Mouse (Mus musculus) midbrain, embryonic 14.5 days (tissue): Measurements from ENCODE around the gene Ccdc183. TPM values are rescaled to one million over a fixed set of nuclear protein-coding genes. Genes with fewer than 3 reads are reported as not detected.
A peak's percentile ranks its signal among the peaks of the same experiment; 100 is the strongest.

ENCODE experiments used
- ATAC-seq: fragments of 200-750 bp; cut with Nextera tagmentation; 2 replicates; pipeline ENCODE4 v1.8.0; 2017; ENCODE audit warnings: moderate number of reproducible peaks, moderate library complexity; ENCODE audit not compliant: low FRiP score, low TSS enrichment
- DNase-seq: peaks from one replicate; pipeline ENCODE4 v3.0.0-alpha.2; 2015
- H3K27ac ChIP-seq: fragments of 300-500 bp; sonication (generic); replicated peaks from 2 replicates; pipeline ENCODE4 v1.5.1; 2014; ENCODE audit warnings: mild to moderate bottlenecking, low read depth, low read length, moderate library complexity
- H3K27me3 ChIP-seq: fragments of 300-500 bp; sonication (generic); 2 replicates; pipeline ENCODE4 v1.6.1; 2014; ENCODE audit warnings: low read length, control low read depth, mixed read lengths; ENCODE audit not compliant: control insufficient read depth, insufficient read depth
- H3K36me3 ChIP-seq: fragments of 300-500 bp; sonication (generic); 2 replicates; pipeline ENCODE4 v1.6.1; 2014; ENCODE audit warnings: low read length, control low read depth; ENCODE audit not compliant: control insufficient read depth, insufficient read depth
- H3K4me1 ChIP-seq: fragments of 300-500 bp; sonication (generic); 2 replicates; pipeline ENCODE4 v1.6.1; 2014; ENCODE audit warnings: mild to moderate bottlenecking, antibody characterized with exemption, low read length, control low read depth; ENCODE audit not compliant: control insufficient read depth, insufficient read depth
- H3K4me2 ChIP-seq: fragments of 300-500 bp; sonication (generic); 2 replicates; pipeline ENCODE4 v1.6.1; 2014; ENCODE audit warnings: mild to moderate bottlenecking, low read length, moderate library complexity
- H3K4me3 ChIP-seq: fragments of 300-500 bp; sonication (generic); replicated peaks from 2 replicates; pipeline ENCODE4 v1.5.1; 2014; ENCODE audit warnings: low read depth, low read length
- H3K9ac ChIP-seq: fragments of 300-500 bp; sonication (generic); replicated peaks from 2 replicates; pipeline ENCODE4 v1.6.1; 2014; ENCODE audit warnings: mild to moderate bottlenecking, low read length, moderate library complexity
- H3K9me3 ChIP-seq: fragments of 300-500 bp; sonication (generic); 2 replicates; pipeline ENCODE4 v1.6.1; 2016; ENCODE audit warnings: low read length, control low read depth, mixed read lengths; ENCODE audit not compliant: control insufficient read depth
- WGBS: fragments of 180-500 bp; shearing (Covaris S2); extraction: QIAGEN DNeasy Blood & Tissue Kit; methylation state at CpG from one replicate; pipeline ENCODE4 v1.1.7; 2014; 5-methylcytosine and 5-hydroxymethylcytosine counted together
- polyA plus RNA-seq: library from polyadenylated mRNA; unstranded; fragments of >200 nt; fragmentation: Nextera tagmentation; extraction: Ambion mirVana; gene quantifications from 2 replicates; pipeline ENCODE4 v1.2.1, GENCODE M21; 2014

The Ccdc183 gene
- polyA plus RNA-seq, 1 experiment from 2014 or later = 0.33 TPM

- Histone ChIP-seq H3K9ac (no peak overlapping the region), H3K9me3 (no peaks in the 10 kb centered on the region), H3K27ac (no peak overlapping the region), H3K36me3 (peaks cover 13% of the 10 kb centered on the region; the same call in 1 of the 2 replicates), H3K4me2 (peak overlapping the region; percentile 33), H3K4me1 (peaks cover 43% of the 10 kb centered on the region), H3K27me3 (peaks cover 52% of the 10 kb centered on the region), H3K4me3 (peak overlapping the region; percentile 26)
- WGBS = 15% methylated on average over 92 of the region's 92 CpGs
- no peak for DNase-seq
- no peak for ATAC-seq
Measured at GRCm38 (mm10) chr2:25576965-25577891, 40.2 kb downstream of the Ccdc183 start.

- peaks cover 17% of the 10 kb centered on the region; the same call in 1 of the 2 replicates for H3K36me3 ChIP-seq
- H3K27ac ChIP-seq = no peak overlapping the region
- H3K4me3 ChIP-seq = no peak overlapping the region
- no peak for DNase-seq
- H3K27me3 ChIP-seq = peaks cover 52% of the 10 kb centered on the region
- peaks cover 37% of the 10 kb centered on the region for H3K4me1 ChIP-seq
- 68% methylated on average over 16 of the region's 16 CpGs for WGBS
- peak overlapping the region; percentile 93; the same call in 1 of the 2 replicates for H3K4me2 ChIP-seq
- ATAC-seq = no peak
- H3K9me3 ChIP-seq = no peaks in the 10 kb centered on the region
- H3K9ac ChIP-seq = peak overlapping the region; percentile 51; the same call in 1 of the 2 replicates
Measured at GRCm38 (mm10) chr2:25576028-25576850, 41.2 kb downstream of the Ccdc183 start.

- DNase-seq (peak; percentile 60), ATAC-seq (no peak)
- H3K9me3 ChIP-seq = no peaks in the 10 kb centered on the region
- peak overlapping the region; percentile 89 for H3K27ac ChIP-seq
- peak overlapping the region; percentile 57 for H3K4me3 ChIP-seq
- peak overlapping the region; percentile 51; the same call in 1 of the 2 replicates for H3K9ac ChIP-seq
- 13% methylated on average over 21 of the region's 21 CpGs for WGBS
- peaks cover 31% of the 10 kb centered on the region for H3K4me1 ChIP-seq
- H3K36me3 ChIP-seq = peaks cover 21% of the 10 kb centered on the region; the same call in 1 of the 2 replicates
- peaks cover 47% of the 10 kb centered on the region for H3K27me3 ChIP-seq
- H3K4me2 ChIP-seq = peak overlapping the region; percentile 93
Measured at GRCm38 (mm10) chr2:25575432-25576027, 41.9 kb downstream of the Ccdc183 start.

GRCm38 (mm10) chr2:25574579-25575431, 42.7 kb downstream of the Ccdc183 start, which contains the start of the genes Mamdc4 and Phpt1:
Gene Mamdc4 (minus strand): TSS chr2:25574845.
Gene Phpt1 (minus strand): TSS chr2:25575224.
- H3K4me3 ChIP-seq = peak within 1 kb of the TSS; percentile 57
- peaks cover 39% of the 10 kb centered on the region for H3K27me3 ChIP-seq
- WGBS = under 1% methylated on average over 45 of the region's 45 CpGs
- peak within 1 kb of the TSS; percentile 66 for H3K9ac ChIP-seq
- peak within 1 kb of the TSS; percentile 93 for H3K4me2 ChIP-seq
- ATAC-seq (peak; percentile 98), DNase-seq (peak; percentile 98)
- no peaks in the 10 kb centered on the region for H3K9me3 ChIP-seq
- H3K4me1 ChIP-seq = peaks cover 27% of the 10 kb centered on the region
- H3K27ac ChIP-seq = peak within 1 kb of the TSS; percentile 89
- H3K36me3 ChIP-seq = peaks cover 26% of the 10 kb centered on the region

GRCm38 (mm10) chr2:25574136-25574535, 43.3 kb downstream of the Ccdc183 start:
- ATAC-seq (no peak), DNase-seq (no peak)
- peak overlapping the region; percentile 89 for H3K27ac ChIP-seq
- H3K4me1 ChIP-seq = peaks cover 26% of the 10 kb centered on the region
- H3K9me3 ChIP-seq = no peaks in the 10 kb centered on the region
- peak overlapping the region; percentile 66 for H3K9ac ChIP-seq
- WGBS = 20% methylated on average over 11 of the region's 11 CpGs
- peaks cover 33% of the 10 kb centered on the region for H3K36me3 ChIP-seq
- peak overlapping the region; percentile 57 for H3K4me3 ChIP-seq
- peaks cover 33% of the 10 kb centered on the region for H3K27me3 ChIP-seq
- H3K4me2 ChIP-seq = peak overlapping the region; percentile 93

GRCm38 (mm10) chr2:25573068-25573467, 44.4 kb downstream of the Ccdc183 start:
- Histone ChIP-seq H3K9ac (no peak overlapping the region), H3K4me3 (no peak overlapping the region), H3K4me2 (peak overlapping the region; percentile 93; the same call in 1 of the 2 replicates), H3K27me3 (peaks cover 22% of the 10 kb centered on the region), H3K9me3 (no peaks in the 10 kb centered on the region), H3K4me1 (peaks cover 26% of the 10 kb centered on the region), H3K36me3 (peaks cover 42% of the 10 kb centered on the region), H3K27ac (no peak overlapping the region)
- DNase-seq (no peak), ATAC-seq (no peak)
- WGBS = 94% methylated on average over 2 of the region's 2 CpGs

- Histone ChIP-seq H3K4me3 (no peak overlapping the region), H3K9ac (no peak overlapping the region), H3K9me3 (no peaks in the 10 kb centered on the region), H3K27ac (no peak overlapping the region), H3K4me2 (no peak overlapping the region), H3K27me3 (peaks cover 3% of the 10 kb centered on the region), H3K36me3 (peaks cover 42% of the 10 kb centered on the region), H3K4me1 (peaks cover 20% of the 10 kb centered on the region)
- no peak for DNase-seq
- 90% methylated on average over 4 of the region's 4 CpGs for WGBS
- ATAC-seq = no peak
Measured at GRCm38 (mm10) chr2:25571221-25571620, 46.3 kb downstream of the Ccdc183 start.
